Mouse (Mus musculus) thymus, adult 18-20 months (tissue): Measurements from ENCODE around the gene Myo18b.

Source experiments
- DNase-seq, 2 experiments: peaks; one replicate each; pipeline ENCODE4 v3.0.0; 2022; ENCODE audit warnings: mixed read lengths in 2 of 2

Myo18b gene

GRCm38 (mm10) chr5:112895674-112896654 is at the start of gene Myo18b:
TSS of gene Myo18b (minus strand) at chr5:112896362.
- DNase-seq = no peak

GRCm38 (mm10) chr5:112945925-112946324 is 49.8 kb upstream of the Myo18b start:
- DNase-seq = no peak

- no peak for DNase-seq
These were observed 46.1 kb upstream of the Myo18b start for GRCm38 (mm10) chr5:112942244-112942643.

GRCm38 (mm10) chr5:112941001-112941400 is 44.8 kb upstream of the Myo18b start:
- no peak for DNase-seq

GRCm38 (mm10) chr5:112936632-112937031 is 40.5 kb upstream of the Myo18b start:
- DNase-seq = no peak

GRCm38 (mm10) chr5:112935436-112935835 is 39.3 kb upstream of the Myo18b start:
- no peak for DNase-seq

GRCm38 (mm10) chr5:112932878-112933567 is 36.9 kb upstream of the Myo18b start:
- DNase-seq = no peak

GRCm38 (mm10) chr5:112931901-112932300 is 35.7 kb upstream of the Myo18b start:
- DNase-seq = no peak

- no peak for DNase-seq
These were observed 32.2 kb upstream of the Myo18b start for GRCm38 (mm10) chr5:112928201-112928881.

GRCm38 (mm10) chr5:112925422-112925821 is 29.3 kb upstream of the Myo18b start:
- no peak for DNase-seq

GRCm38 (mm10) chr5:112924806-112925205 is 28.6 kb upstream of the Myo18b start:
- DNase-seq = no peak

GRCm38 (mm10) chr5:112923841-112924240 is 27.7 kb upstream of the Myo18b start:
- no peak for DNase-seq

GRCm38 (mm10) chr5:112921914-112922313 is 25.8 kb upstream of the Myo18b start:
- no peak for DNase-seq

- no peak for DNase-seq
These were observed 14.2 kb upstream of the Myo18b start for GRCm38 (mm10) chr5:112910381-112910780.

GRCm38 (mm10) chr5:112908169-112908614 is 12.0 kb upstream of the Myo18b start:
- DNase-seq = no peak

GRCm38 (mm10) chr5:112907504-112907903 is 11.3 kb upstream of the Myo18b start:
- DNase-seq = no peak

- DNase-seq = no peak
These were observed 2.6 kb downstream of the Myo18b start for GRCm38 (mm10) chr5:112893462-112894060.

- DNase-seq = no peak
These were observed 3.8 kb downstream of the Myo18b start for GRCm38 (mm10) chr5:112892411-112892810.

GRCm38 (mm10) chr5:112888651-112889050 is 7.5 kb downstream of the Myo18b start:
- no peak for DNase-seq

- DNase-seq = no peak
These were observed 9.3 kb downstream of the Myo18b start for GRCm38 (mm10) chr5:112886687-112887491.

- DNase-seq = no peak
These were observed 18.6 kb downstream of the Myo18b start for GRCm38 (mm10) chr5:112877391-112878115.
